Mouse (Mus musculus) hindbrain, embryonic 13.5 days (tissue): ENCODE measurements around the gene Igfbp7. TPM values are rescaled to one million over a fixed set of nuclear protein-coding genes. Genes with fewer than 3 reads are reported as not detected.

ENCODE experiments used
- ATAC-seq: fragments of 200-750 bp; cut with Nextera tagmentation; 2 replicates; pipeline ENCODE4 v1.8.0; 2017; ENCODE audit warnings: moderate TSS enrichment; ENCODE audit not compliant: low FRiP score
- H3K27ac ChIP-seq: fragments of 300-500 bp; sonication (generic); 2 replicates; pipeline ENCODE4 v1.5.1; 2015; ENCODE audit warnings: inconsistent platforms, mild to moderate bottlenecking, moderate library complexity
- H3K27me3 ChIP-seq: fragments of 300-500 bp; sonication (generic); 2 replicates; pipeline ENCODE4 v1.6.1; 2015; ENCODE audit warnings: mild to moderate bottlenecking, inconsistent platforms
- H3K36me3 ChIP-seq: fragments of 300-500 bp; sonication (generic); 2 replicates; pipeline ENCODE4 v1.6.1; 2015; ENCODE audit warnings: mild to moderate bottlenecking, inconsistent platforms
- H3K4me1 ChIP-seq: fragments of 300-500 bp; sonication (generic); replicated peaks from 2 replicates; pipeline ENCODE4 v1.6.1; 2015; ENCODE audit warnings: inconsistent platforms
- H3K4me2 ChIP-seq: fragments of 300-500 bp; sonication (generic); 2 replicates; pipeline ENCODE4 v1.6.1; 2015; ENCODE audit warnings: inconsistent platforms, mild to moderate bottlenecking, moderate library complexity
- H3K4me3 ChIP-seq: fragments of 300-500 bp; sonication (generic); 2 replicates; pipeline ENCODE4 v1.5.1; 2015; ENCODE audit warnings: mild to moderate bottlenecking, inconsistent platforms
- H3K9ac ChIP-seq: fragments of 300-500 bp; sonication (generic); 2 replicates; pipeline ENCODE4 v1.6.1; 2015; ENCODE audit warnings: mild to moderate bottlenecking, inconsistent platforms
- H3K9me3 ChIP-seq: fragments of 300-500 bp; sonication (generic); 2 replicates; pipeline ENCODE4 v1.6.1; 2016; ENCODE audit warnings: inconsistent platforms
- WGBS: fragments of 180-500 bp; shearing (Covaris S2); methylation state at CpG from one replicate; pipeline ENCODE4 v1.1.7; 2015; 5-methylcytosine and 5-hydroxymethylcytosine counted together
- polyA plus RNA-seq: library from polyadenylated mRNA; unstranded; fragments of >200 nt; fragmentation: Nextera tagmentation; extraction: Ambion mirVana; gene quantifications from 2 replicates; pipeline ENCODE4 v1.2.1, GENCODE M21; 2015

Gene Igfbp7
- polyA plus RNA-seq, 1 experiment from 2014 or later, result 59.4 TPM

GRCm38 (mm10) chr5:77400823-77401222 lies 7.0 kb downstream of the Igfbp7 start:
- H3K27ac ChIP-seq, result no peak overlapping the region
- H3K4me1 ChIP-seq, result no peaks in the 10 kb centered on the region
- no peaks in the 10 kb centered on the region for H3K36me3 ChIP-seq
- ATAC-seq, result no peak
- no peak overlapping the region for H3K4me3 ChIP-seq
- H3K4me2 ChIP-seq, result no peak overlapping the region
- no peaks in the 10 kb centered on the region for H3K9me3 ChIP-seq
- H3K9ac ChIP-seq, result no peak overlapping the region
- H3K27me3 ChIP-seq, result peaks cover 11% of the 10 kb centered on the region; the same call in 1 of the 2 replicates
- 83% methylated on average over 6 of the region's 6 CpGs for WGBS

GRCm38 (mm10) chr5:77400151-77400550 lies 7.7 kb downstream of the Igfbp7 start:
- H3K4me3 ChIP-seq, result no peak overlapping the region
- H3K9me3 ChIP-seq, result no peaks in the 10 kb centered on the region
- H3K27ac ChIP-seq, result no peak overlapping the region
- H3K27me3 ChIP-seq, result peaks cover 6% of the 10 kb centered on the region; the same call in 1 of the 2 replicates
- H3K36me3 ChIP-seq, result no peaks in the 10 kb centered on the region
- WGBS, result 78% methylated on average over 7 of the region's 7 CpGs
- no peak overlapping the region for H3K9ac ChIP-seq
- no peaks in the 10 kb centered on the region for H3K4me1 ChIP-seq
- H3K4me2 ChIP-seq, result no peak overlapping the region
- no peak for ATAC-seq

- no peaks in the 10 kb centered on the region for H3K36me3 ChIP-seq
- no peak for ATAC-seq
- H3K9me3 ChIP-seq, result no peaks in the 10 kb centered on the region
- no peak overlapping the region for H3K9ac ChIP-seq
- peaks cover 4% of the 10 kb centered on the region for H3K4me1 ChIP-seq
- 0 out of 2 replicates have a peak, but pooled peaks cover 6% of the 10 kb centered on the region for H3K27me3 ChIP-seq
- no peak overlapping the region for H3K27ac ChIP-seq
- H3K4me3 ChIP-seq, result no peak overlapping the region
- whole genome bisulfite sequencing, result 65% methylated on average over 4 of the region's 4 CpGs
- H3K4me2 ChIP-seq, result no peak overlapping the region
Measured at GRCm38 (mm10) chr5:77399076-77399475, 8.8 kb downstream of the Igfbp7 start.

GRCm38 (mm10) chr5:77398285-77399057 lies 9.4 kb downstream of the Igfbp7 start:
- H3K9me3 ChIP-seq, result no peaks in the 10 kb centered on the region
- 0 out of 2 replicates have a peak, but pooled peaks cover 6% of the 10 kb centered on the region for H3K27me3 ChIP-seq
- H3K27ac ChIP-seq, result no peak overlapping the region
- WGBS, result 69% methylated on average over 14 of the region's 14 CpGs
- H3K9ac ChIP-seq, result no peak overlapping the region
- peaks cover 9% of the 10 kb centered on the region for H3K4me1 ChIP-seq
- H3K4me3 ChIP-seq, result no peak overlapping the region
- no peaks in the 10 kb centered on the region for H3K36me3 ChIP-seq
- H3K4me2 ChIP-seq, result no peak overlapping the region
- no peak for ATAC-seq

- ATAC-seq, result no peak
- H3K4me1 ChIP-seq, result peaks cover 9% of the 10 kb centered on the region
- no peak overlapping the region for H3K4me3 ChIP-seq
- no peaks in the 10 kb centered on the region for H3K9me3 ChIP-seq
- H3K27ac ChIP-seq, result peak overlapping the region; percentile 8; the same call in 1 of the 2 replicates
- H3K27me3 ChIP-seq, result no peaks in the 10 kb centered on the region
- H3K4me2 ChIP-seq, result no peak overlapping the region
- H3K36me3 ChIP-seq, result no peaks in the 10 kb centered on the region
- no peak overlapping the region for H3K9ac ChIP-seq
- 39% methylated on average over 9 of the region's 9 CpGs for WGBS
Measured at GRCm38 (mm10) chr5:77393990-77394618, 13.7 kb downstream of the Igfbp7 start.

- Histone ChIP-seq H3K4me1 (peaks cover 9% of the 10 kb centered on the region), H3K27ac (no peak overlapping the region), H3K9me3 (no peaks in the 10 kb centered on the region), H3K27me3 (no peaks in the 10 kb centered on the region), H3K9ac (no peak overlapping the region), H3K36me3 (no peaks in the 10 kb centered on the region), H3K4me2 (no peak overlapping the region), H3K4me3 (no peak overlapping the region)
- 85% methylated on average over 10 of the region's 10 CpGs for WGBS
- ATAC-seq, result no peak
Measured at GRCm38 (mm10) chr5:77393094-77393619, 14.7 kb downstream of the Igfbp7 start.

GRCm38 (mm10) chr5:77390272-77390671 lies 17.6 kb downstream of the Igfbp7 start:
- 95% methylated on average over 2 of the region's 2 CpGs for WGBS
- Histone ChIP-seq H3K4me2 (no peak overlapping the region), H3K9ac (no peak overlapping the region), H3K9me3 (no peaks in the 10 kb centered on the region), H3K36me3 (no peaks in the 10 kb centered on the region), H3K27ac (no peak overlapping the region), H3K27me3 (no peaks in the 10 kb centered on the region), H3K4me1 (peaks cover 9% of the 10 kb centered on the region), H3K4me3 (no peak overlapping the region)
- no peak for ATAC-seq

- Histone ChIP-seq H3K4me1 (no peaks in the 10 kb centered on the region), H3K27me3 (no peaks in the 10 kb centered on the region), H3K4me3 (no peak overlapping the region), H3K9me3 (no peaks in the 10 kb centered on the region), H3K27ac (no peak overlapping the region), H3K9ac (no peak overlapping the region), H3K36me3 (no peaks in the 10 kb centered on the region), H3K4me2 (no peak overlapping the region)
- no peak for ATAC-seq
- WGBS, result 91% methylated on average over 6 of the region's 6 CpGs
Measured at GRCm38 (mm10) chr5:77388359-77388758, 19.5 kb downstream of the Igfbp7 start.

- no peak overlapping the region for H3K27ac ChIP-seq
- H3K4me2 ChIP-seq, result no peak overlapping the region
- ATAC-seq, result no peak
- H3K36me3 ChIP-seq, result no peaks in the 10 kb centered on the region
- H3K4me1 ChIP-seq, result no peaks in the 10 kb centered on the region
- WGBS, result 90% methylated on average over 8 of the region's 8 CpGs
- H3K9ac ChIP-seq, result no peak overlapping the region
- no peaks in the 10 kb centered on the region for H3K27me3 ChIP-seq
- no peaks in the 10 kb centered on the region for H3K9me3 ChIP-seq
- H3K4me3 ChIP-seq, result no peak overlapping the region
Measured at GRCm38 (mm10) chr5:77387414-77387704, 20.5 kb downstream of the Igfbp7 start.

GRCm38 (mm10) chr5:77386596-77387413 lies 21.0 kb downstream of the Igfbp7 start:
- H3K9ac ChIP-seq, result no peak overlapping the region
- H3K4me1 ChIP-seq, result no peaks in the 10 kb centered on the region
- no peaks in the 10 kb centered on the region for H3K27me3 ChIP-seq
- no peaks in the 10 kb centered on the region for H3K9me3 ChIP-seq
- no peak overlapping the region for H3K4me3 ChIP-seq
- 80% methylated on average over 10 of the region's 10 CpGs for WGBS
- H3K36me3 ChIP-seq, result no peaks in the 10 kb centered on the region
- no peak for ATAC-seq
- no peak overlapping the region for H3K27ac ChIP-seq
- H3K4me2 ChIP-seq, result no peak overlapping the region

GRCm38 (mm10) chr5:77385900-77386595 lies 21.8 kb downstream of the Igfbp7 start:
- ATAC-seq, result no peak

GRCm38 (mm10) chr5:77385221-77385620 lies 22.6 kb downstream of the Igfbp7 start:
- Histone ChIP-seq H3K27me3 (no peaks in the 10 kb centered on the region), H3K4me3 (no peak overlapping the region), H3K4me2 (no peak overlapping the region), H3K36me3 (no peaks in the 10 kb centered on the region), H3K27ac (no peak overlapping the region), H3K9me3 (no peaks in the 10 kb centered on the region), H3K9ac (no peak overlapping the region), H3K4me1 (no peaks in the 10 kb centered on the region)
- WGBS, result 87% methylated on average over 5 of the region's 5 CpGs
- ATAC-seq, result no peak

More at GRCm38 (mm10) chr5:77385900-77386595, 21.8 kb downstream of the Igfbp7 start:
- Histone ChIP-seq H3K4me2 (no peak overlapping the region), H3K9me3 (no peaks in the 10 kb centered on the region), H3K36me3 (no peaks in the 10 kb centered on the region), H3K4me3 (no peak overlapping the region), H3K9ac (no peak overlapping the region), H3K4me1 (no peaks in the 10 kb centered on the region), H3K27me3 (no peaks in the 10 kb centered on the region), H3K27ac (no peak overlapping the region)
- 87% methylated on average over 6 of the region's 6 CpGs for WGBS
